Mouse (Mus musculus) gastrocnemius, postnatal 36 days (tissue): ENCODE measurements at regions not wholly inside any gene's neighbourhood (a gene's known extent, or its start where the extent isn't known, plus 50 kb on each side); places are given as distances from the start of the nearest gene placed in this dataset.
A peak's percentile ranks its signal among the peaks of the same experiment; 100 is the strongest.

ENCODE experiments used
- DNase-seq, 2 experiments: peaks; one replicate each; pipeline ENCODE4 v3.0.0; 2022
- intact Hi-C: fragments of 180-260 bp; cut with DNase I; formaldehyde crosslinking; loops from one replicate; pipeline ENCODE4 v1.15.1; 2025

GRCm38 (mm10) chr13:44308227-44308626 is 421.0 kb upstream of the Jarid2 start:
- no peak for DNase-seq
- intact Hi-C loops = loop anchor here (5.0 kb wide), 2 partner anchors 99 to 446 kb away; no protein-coding TSS in a partner anchor

- no peak for DNase-seq
- intact Hi-C loops = no loop called here
These were observed 417.0 kb upstream of the Jarid2 start for GRCm38 (mm10) chr13:44312237-44312636.

GRCm38 (mm10) chr13:44316747-44317446 is 412.4 kb upstream of the Jarid2 start:
- intact Hi-C loops = no loop called here
- peak in 1 of 2 experiments; percentile 39 for DNase-seq

DNA sequence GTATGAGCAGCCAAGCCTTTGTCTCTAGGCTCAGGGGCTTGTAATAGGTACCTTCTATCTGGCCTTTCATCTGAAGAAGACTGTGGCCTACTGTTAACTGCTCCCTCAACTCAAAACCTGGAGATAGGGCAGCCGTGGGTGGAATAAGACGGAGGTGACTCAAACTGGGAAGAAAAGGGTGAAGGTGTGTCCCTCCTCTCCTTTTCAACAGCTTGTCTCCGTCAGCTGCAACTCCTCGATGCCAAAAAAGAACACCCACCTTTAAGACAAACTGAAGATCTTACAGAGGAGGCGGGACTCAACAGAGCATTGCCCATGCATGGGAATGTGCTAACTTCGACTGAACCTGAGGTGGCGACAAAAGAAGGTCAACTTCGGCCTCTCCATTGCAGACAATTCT is 411.7 kb upstream of the Jarid2 start:
- no peak for DNase-seq
- intact Hi-C loops = no loop called here

DNA sequence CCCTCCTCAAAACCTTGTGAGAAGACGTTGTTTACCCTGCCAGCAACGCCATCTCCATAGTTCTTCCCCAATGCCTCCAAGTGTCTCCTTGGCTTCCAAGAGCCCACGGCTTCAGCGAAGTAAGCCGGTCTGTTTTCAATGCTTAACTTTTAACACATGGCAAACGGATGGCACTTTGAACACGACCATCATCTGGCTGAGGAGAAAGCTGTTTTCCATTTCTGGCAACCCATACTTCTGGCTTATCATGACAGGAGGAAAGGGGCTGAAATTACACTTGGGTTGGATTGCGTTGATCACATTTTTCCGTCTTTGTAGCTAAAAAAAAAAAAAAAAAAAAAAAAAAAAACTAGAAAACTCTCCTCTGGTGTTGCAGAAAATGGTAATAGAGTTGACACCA is 410.2 kb upstream of the Jarid2 start:
- DNase-seq = no peak
- intact Hi-C loops = no loop called here

DNA sequence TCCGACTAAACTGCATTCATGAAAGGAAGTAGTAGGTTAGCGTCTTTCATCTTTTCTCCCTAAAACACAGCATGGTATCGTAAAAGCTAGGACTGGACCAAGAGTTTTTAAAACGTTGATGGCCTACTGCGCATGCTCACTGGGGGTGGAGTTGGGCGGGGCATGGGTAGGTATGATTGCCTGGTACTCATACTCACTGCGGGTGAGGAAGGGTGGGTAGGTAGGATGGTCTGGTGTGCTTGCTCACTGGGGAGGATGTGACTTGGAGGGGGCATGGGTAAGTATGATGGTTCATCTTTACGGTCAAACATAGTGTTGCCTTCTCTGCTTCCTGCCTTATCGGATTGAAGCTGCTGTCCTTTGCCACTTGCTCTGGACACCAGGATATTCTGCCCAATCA is 409.8 kb upstream of the Jarid2 start:
- intact Hi-C loops = no loop called here
- DNase-seq = no peak

DNA sequence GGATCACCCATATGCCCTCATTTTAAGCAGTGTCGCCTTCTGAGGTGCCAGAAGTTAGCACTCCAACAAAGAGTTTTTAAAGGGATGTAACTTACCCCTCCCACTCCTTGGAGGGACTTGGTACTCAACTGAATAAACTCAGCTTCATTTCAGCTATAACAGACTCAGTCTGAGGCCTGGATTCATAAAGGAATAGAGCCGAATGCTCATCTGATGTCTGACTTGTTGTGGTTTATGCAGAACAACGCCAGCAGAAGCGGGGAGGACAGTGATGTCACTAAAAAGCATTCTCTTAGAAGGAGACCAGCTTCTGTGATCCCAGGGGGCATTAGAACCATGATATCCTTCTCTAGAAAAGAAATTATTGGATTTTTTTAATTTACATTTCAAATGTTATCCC is 409.0 kb upstream of the Jarid2 start:
- intact Hi-C loops = no loop called here
- no peak for DNase-seq

DNA sequence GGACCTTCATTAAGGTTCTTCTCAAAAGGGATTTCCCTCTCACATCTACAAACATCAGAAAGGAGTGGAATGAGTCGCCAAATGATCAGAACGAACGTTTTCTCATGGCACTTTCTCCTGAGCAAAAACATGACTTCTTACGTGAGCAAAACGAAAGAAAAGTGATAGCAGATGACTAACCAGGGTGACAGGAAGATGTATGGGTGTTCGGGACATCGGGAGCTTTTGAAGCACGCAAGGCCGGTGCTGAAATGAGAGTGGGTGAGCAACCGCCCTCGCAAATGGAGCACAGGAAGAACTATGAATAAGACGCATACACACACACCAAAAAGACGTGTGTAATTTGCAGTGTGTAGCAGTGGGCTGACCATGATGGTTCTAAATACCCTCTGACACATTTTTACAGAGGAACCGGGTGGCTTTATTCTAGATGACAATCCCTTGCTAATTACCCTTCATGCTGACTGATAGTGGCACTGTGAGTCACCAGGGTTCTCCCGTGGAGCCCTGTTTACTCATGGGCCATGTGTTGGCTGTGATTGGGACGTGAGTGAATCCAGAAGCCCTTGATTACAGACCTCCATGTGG is 408.2 kb upstream of the Jarid2 start:
- intact Hi-C loops = no loop called here
- DNase-seq = no peak

- intact Hi-C loops = no loop called here
- no peak for DNase-seq
These were observed 400.9 kb upstream of the Jarid2 start for GRCm38 (mm10) chr13:44328416-44328815.

DNA sequence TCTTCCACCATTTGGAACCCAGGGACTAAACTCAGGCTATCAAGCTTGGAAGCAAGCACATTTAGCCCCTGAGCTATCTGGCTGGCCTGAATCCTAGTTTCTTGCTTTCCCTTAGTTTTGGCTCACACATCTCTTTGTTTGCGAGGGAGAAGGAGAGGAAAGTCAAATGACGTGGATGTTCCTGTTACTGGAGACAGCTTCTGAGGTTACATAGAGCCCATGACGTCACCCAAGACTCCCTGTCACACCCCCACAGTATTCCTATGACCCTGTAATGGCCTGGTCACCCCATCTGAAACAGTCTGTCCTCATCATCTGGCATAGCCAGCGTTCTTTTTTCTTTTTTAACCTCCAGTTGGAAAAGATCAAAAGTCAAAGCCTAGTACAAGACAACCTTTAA is 400.1 kb upstream of the Jarid2 start:
- no peak for DNase-seq
- intact Hi-C loops = no loop called here

GRCm38 (mm10) chr13:44329701-44330100 is 399.6 kb upstream of the Jarid2 start:
- DNase-seq = peak in 1 of 2 experiments; percentile 23
- intact Hi-C loops = no loop called here

- DNase-seq = no peak
- intact Hi-C loops = no loop called here
These were observed 396.5 kb upstream of the Jarid2 start for GRCm38 (mm10) chr13:44332716-44333240.

- intact Hi-C loops = no loop called here
- no peak for DNase-seq
These were observed 390.1 kb upstream of the Jarid2 start for GRCm38 (mm10) chr13:44339061-44339741.

- intact Hi-C loops = no loop called here
- no peak for DNase-seq
These were observed 384.2 kb upstream of the Jarid2 start for GRCm38 (mm10) chr13:44345094-44345493.

DNA sequence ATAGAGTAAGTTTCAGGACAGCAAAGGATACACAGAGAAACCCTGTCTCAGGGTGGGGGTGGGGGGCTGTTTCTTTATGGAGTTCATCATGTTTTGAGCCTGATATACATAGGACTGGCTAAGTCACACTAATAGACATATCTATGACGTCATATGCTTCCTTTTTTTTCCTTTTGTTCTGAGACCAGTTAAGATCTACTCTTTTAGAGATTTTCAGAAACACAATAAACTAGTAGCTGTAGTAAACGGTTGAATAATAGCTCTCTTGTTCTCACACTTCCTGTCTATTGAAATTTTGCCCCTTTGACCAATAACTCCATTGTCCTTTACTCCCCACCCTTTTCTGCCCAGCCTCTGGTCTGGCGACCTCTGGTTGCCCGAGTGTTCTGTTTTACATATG is 382.6 kb upstream of the Jarid2 start:
- no peak for DNase-seq
- intact Hi-C loops = no loop called here

DNA sequence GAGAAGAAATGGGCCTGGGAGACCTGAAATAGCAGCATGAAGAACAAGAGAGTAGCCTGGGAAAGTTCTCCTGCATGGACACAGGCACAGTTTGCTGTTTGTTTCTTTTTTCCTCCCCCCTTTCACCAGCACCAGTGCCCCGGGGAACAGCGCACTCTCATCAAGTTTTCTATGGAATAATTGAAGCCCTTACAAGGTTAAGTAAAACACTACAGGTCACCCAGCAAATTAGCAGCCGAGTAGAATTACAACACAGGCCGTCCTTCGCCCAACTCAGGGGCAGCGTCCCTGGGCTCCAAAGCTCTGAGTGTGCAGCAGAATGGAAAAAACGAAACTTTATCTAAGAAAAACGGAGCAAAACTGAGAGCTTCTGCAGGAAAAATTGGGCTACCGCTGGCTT is 381.6 kb upstream of the Jarid2 start:
- intact Hi-C loops = no loop called here
- no peak for DNase-seq

GRCm38 (mm10) chr13:44353899-44354298 is 375.4 kb upstream of the Jarid2 start:
- intact Hi-C loops = no loop called here
- DNase-seq = peak in 1 of 2 experiments; percentile 13

DNA sequence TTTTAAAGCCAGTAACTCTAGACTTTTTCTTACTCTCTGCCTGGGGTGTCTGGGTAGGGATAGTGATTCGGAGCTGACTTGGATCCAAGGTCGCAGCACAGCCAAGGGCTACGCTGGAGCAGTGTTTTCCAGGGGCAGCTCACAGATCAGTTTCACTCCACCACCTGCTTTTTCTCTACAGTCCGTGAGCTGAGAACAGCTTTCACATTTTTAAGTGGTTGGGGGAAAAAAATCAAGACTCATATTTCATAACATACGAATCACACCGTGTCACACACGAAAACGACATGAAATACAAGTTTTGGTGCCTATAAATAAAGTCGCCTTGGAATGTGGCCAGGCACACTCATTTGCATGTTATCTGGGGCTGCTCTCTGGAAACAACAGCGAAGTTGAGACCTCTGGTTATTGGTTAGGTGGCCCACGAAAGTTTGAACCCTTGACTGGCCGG is 373.5 kb upstream of the Jarid2 start:
- intact Hi-C loops = no loop called here
- DNase-seq = peak; percentile 25 to 26

DNA sequence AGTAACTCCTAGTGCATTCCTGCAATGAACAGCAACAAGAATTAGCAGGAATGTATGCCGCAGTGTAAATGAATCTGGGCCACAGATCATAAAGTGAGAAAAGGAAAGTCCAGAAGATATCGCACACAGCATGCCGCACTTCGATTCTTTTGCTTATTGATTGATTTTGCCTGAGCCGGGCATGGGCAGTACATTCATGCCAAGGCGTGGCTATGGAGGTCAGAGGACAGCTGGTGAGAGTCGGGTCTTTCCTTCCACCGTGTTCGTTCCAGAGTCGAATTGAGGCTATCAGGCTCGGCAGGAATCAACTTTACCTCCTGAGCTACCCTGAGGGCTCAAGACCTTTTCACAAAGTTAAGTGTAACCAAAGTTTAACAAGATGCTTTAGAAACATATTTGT is 372.3 kb upstream of the Jarid2 start:
- intact Hi-C loops = no loop called here
- no peak for DNase-seq

GRCm38 (mm10) chr13:44359344-44359743 is 369.9 kb upstream of the Jarid2 start:
- DNase-seq = no peak
- intact Hi-C loops = no loop called here

DNA sequence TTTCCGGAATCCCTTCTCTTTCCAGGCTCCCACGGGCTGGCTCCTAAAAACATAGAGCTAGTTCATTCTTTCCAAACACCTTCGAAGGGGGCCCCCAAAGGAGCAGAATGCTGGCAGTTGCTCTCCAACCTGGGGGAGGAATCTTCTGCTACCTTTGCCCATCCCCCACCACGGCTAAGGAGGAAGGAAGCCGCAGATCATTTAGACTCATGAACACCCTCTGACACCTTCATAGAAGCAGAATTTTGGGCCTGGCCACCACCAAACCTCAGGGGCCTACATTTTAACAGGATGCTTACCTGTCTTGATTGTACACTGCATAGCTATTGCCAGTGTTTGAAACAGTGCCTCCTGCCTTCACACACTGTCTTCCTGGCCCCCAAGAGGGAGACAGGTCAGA is 369.3 kb upstream of the Jarid2 start:
- intact Hi-C loops = no loop called here
- DNase-seq = no peak
